Mouse (Mus musculus) embryonic facial prominence, embryonic 15.5 days (tissue): ENCODE data around the gene Atp1b3. TPM values are rescaled to one million over a fixed set of nuclear protein-coding genes. Genes with fewer than 3 reads are reported as not detected.

Experiments
- ATAC-seq: fragments of 200-750 bp; cut with Nextera tagmentation; 2 replicates; pipeline ENCODE4 v1.8.0; 2017; ENCODE audit warnings: low read depth, moderate TSS enrichment; ENCODE audit not compliant: insufficient number of reproducible peaks, low FRiP score, low TSS enrichment
- H3K27ac ChIP-seq: fragments of 300-500 bp; sonication (generic); replicated peaks from 2 replicates; pipeline ENCODE4 v1.5.1; 2015; ENCODE audit warnings: mild to moderate bottlenecking, inconsistent platforms
- H3K27me3 ChIP-seq: fragments of 300-500 bp; sonication (generic); 2 replicates; pipeline ENCODE4 v1.6.1; 2015; ENCODE audit warnings: inconsistent platforms
- H3K36me3 ChIP-seq: fragments of 300-500 bp; sonication (generic); 2 replicates; pipeline ENCODE4 v1.6.1; 2015; ENCODE audit warnings: mild to moderate bottlenecking, inconsistent platforms
- H3K4me1 ChIP-seq: fragments of 300-500 bp; sonication (generic); 2 replicates; pipeline ENCODE4 v1.6.1; 2015; ENCODE audit warnings: inconsistent platforms
- H3K4me2 ChIP-seq: fragments of 300-500 bp; sonication (generic); replicated peaks from 2 replicates; pipeline ENCODE4 v1.6.1; 2015; ENCODE audit warnings: mild to moderate bottlenecking, inconsistent platforms
- H3K4me3 ChIP-seq: fragments of 300-500 bp; sonication (generic); replicated peaks from 2 replicates; pipeline ENCODE4 v1.5.1; 2015; ENCODE audit warnings: mild to moderate bottlenecking, inconsistent platforms
- H3K9ac ChIP-seq: fragments of 300-500 bp; sonication (generic); 2 replicates; pipeline ENCODE4 v1.6.1; 2015; ENCODE audit warnings: inconsistent platforms
- H3K9me3 ChIP-seq: fragments of 300-500 bp; sonication (generic); replicated peaks from 2 replicates; pipeline ENCODE4 v1.6.1; 2016; ENCODE audit warnings: inconsistent platforms
- WGBS: fragments of 180-500 bp; shearing (Covaris S2); methylation state at CpG from one replicate; pipeline ENCODE4 v1.1.7; 2015; 5-methylcytosine and 5-hydroxymethylcytosine counted together
- polyA plus RNA-seq: library from polyadenylated mRNA; unstranded; fragments of >200 nt; fragmentation: Nextera tagmentation; extraction: Ambion mirVana; gene quantifications from 2 replicates; pipeline ENCODE4 v1.2.1, GENCODE M21; 2015

The Atp1b3 gene
- polyA plus RNA-seq, 1 experiment from 2014 or later: 163 TPM

DNA sequence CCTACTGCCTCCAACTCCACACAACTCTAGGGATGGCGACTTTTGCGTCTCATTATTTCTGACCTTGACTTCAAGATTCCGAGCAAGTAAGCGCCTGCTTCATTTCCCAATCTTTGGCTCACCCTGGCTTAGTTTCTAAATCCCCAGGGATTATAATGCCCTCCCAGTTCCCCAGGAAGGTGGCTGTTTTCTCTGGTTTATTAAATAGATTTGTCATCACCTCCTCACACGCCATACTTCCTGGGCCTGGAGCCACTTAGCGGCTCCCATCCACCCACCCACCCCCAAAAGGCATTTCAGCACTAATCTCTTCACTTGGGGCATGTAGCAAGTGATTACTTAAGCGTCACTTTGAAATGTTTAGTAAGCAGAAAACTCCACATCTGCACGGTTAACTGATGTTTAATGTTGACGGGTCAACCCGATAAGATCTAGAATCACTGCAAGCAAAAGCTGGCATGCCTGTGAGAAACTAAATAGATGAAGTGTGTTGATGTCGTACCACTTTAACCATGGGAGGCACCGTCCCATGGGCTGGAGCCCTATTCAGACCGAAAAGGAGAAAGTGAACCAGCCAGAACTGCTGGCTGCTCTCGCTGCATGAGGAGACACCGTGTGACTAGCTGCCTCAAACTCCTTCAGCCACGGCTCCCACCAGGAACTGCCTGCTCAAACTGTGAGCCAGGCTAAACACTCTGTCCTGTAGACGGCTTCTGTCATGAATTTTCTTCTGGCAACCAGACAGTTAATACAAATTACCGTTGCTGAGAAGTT lies 19.7 kb upstream of the Atp1b3 start:
- Histone ChIP-seq H3K4me3 (no peak overlapping the region), H3K27me3 (no peaks in the 10 kb centered on the region), H3K27ac (no peak overlapping the region), H3K4me2 (no peak overlapping the region), H3K9me3 (no peaks in the 10 kb centered on the region), H3K4me1 (peaks cover 20% of the 10 kb centered on the region), H3K36me3 (no peaks in the 10 kb centered on the region), H3K9ac (no peak overlapping the region)
- no peak for ATAC-seq
- WGBS: 36% methylated on average over 18 of the region's 18 CpGs

DNA sequence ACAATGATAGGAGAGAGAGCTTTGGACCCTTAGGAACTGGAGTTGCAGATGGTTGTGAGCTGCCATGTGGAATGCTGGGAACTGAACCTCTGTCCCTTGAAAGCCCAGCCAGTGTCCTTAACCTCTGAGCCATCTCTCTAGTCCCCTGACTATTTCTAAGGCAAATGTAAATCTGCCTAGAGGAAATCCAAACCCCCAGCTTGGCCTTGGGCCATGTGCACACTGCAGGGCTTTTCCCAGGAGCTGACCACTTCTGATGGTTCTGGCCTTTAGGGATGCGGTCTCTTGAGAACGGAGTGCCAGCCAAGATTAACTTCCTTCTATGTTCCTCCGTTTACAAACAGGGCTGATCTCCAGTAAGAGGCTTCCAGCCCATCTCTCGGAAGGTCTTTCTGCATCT lies 18.5 kb upstream of the Atp1b3 start:
- H3K9ac ChIP-seq: no peak overlapping the region
- no peaks in the 10 kb centered on the region for H3K27me3 ChIP-seq
- no peak overlapping the region for H3K27ac ChIP-seq
- no peaks in the 10 kb centered on the region for H3K36me3 ChIP-seq
- peaks cover 20% of the 10 kb centered on the region for H3K4me1 ChIP-seq
- H3K9me3 ChIP-seq: no peaks in the 10 kb centered on the region
- no peak overlapping the region for H3K4me3 ChIP-seq
- 79% methylated on average over 4 of the region's 4 CpGs for WGBS
- H3K4me2 ChIP-seq: no peak overlapping the region
- ATAC-seq: no peak

DNA sequence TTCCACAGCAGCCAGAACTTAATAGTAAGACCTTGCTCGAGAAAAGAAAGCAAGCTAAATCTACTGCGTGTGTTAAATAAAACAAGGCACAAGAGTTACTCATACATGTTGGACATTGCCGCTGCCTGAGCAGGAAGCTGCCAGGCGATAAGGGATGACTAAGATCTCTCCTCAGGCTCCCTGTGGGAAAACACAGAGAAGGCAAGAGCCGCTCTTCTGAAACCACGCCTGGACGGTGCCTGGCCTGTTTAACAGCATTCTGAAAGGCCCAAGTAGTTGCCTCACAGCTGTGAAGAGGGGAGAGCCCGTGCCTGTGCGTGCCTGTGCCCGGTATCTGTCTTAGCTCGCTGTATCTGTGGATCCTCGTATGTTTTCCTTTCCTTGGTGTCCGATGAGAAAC lies 17.2 kb upstream of the Atp1b3 start:
- H3K27me3 ChIP-seq: no peaks in the 10 kb centered on the region
- H3K27ac ChIP-seq: peak overlapping the region; percentile 63; the same call in 1 of the 2 replicates
- H3K9ac ChIP-seq: no peak overlapping the region
- no peak for ATAC-seq
- no peaks in the 10 kb centered on the region for H3K9me3 ChIP-seq
- H3K4me1 ChIP-seq: peaks cover 20% of the 10 kb centered on the region
- H3K36me3 ChIP-seq: no peaks in the 10 kb centered on the region
- 57% methylated on average over 13 of the region's 13 CpGs for WGBS
- H3K4me2 ChIP-seq: no peak overlapping the region
- no peak overlapping the region for H3K4me3 ChIP-seq

DNA sequence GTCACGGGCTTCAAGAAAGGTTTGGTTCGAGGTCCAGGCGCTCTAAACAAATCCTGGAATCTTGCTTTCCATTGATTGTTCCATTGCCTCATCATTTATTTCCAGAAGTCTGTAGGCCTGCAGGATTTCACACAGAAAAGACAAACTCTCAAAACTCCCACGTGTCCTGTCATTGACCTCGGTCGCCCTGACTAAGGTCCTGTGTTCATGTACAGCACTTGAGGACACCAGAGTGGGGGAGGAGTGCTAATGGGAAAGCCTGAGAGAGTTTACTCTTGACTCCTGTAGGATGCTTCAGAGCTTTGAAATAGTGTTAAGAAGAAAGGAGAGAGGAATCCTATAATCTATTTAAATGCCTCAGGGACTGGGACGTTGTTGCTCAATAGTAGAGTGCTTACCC lies 15.3 kb upstream of the Atp1b3 start:
- Histone ChIP-seq H3K4me3 (no peak overlapping the region), H3K4me2 (no peak overlapping the region), H3K9me3 (no peaks in the 10 kb centered on the region), H3K36me3 (no peaks in the 10 kb centered on the region), H3K9ac (no peak overlapping the region), H3K27ac (no peak overlapping the region), H3K4me1 (peaks cover 9% of the 10 kb centered on the region; the same call in 1 of the 2 replicates), H3K27me3 (no peaks in the 10 kb centered on the region)
- 69% methylated on average over 7 of the region's 7 CpGs for WGBS
- no peak for ATAC-seq

DNA sequence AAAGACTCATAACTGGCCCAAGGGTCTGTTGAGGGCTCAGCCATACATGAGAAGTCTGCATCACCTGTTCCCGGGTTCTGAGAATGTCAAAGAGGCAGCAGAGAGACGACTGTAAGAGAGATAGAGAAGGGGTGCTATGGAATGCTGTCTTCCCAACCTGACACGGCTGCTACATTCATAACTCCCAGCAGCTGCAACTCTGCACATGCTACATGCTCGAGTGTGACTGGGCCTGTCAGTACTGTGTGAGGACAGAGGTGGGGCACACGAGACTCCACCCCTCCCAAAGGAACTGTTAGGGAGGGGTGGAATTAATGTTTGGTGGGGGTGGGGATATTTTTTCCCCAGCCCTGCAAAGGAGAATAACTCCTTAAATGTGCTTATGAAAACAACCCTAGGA lies 14.5 kb upstream of the Atp1b3 start:
- Histone ChIP-seq H3K9me3 (no peaks in the 10 kb centered on the region), H3K4me1 (peaks cover 8% of the 10 kb centered on the region; the same call in 1 of the 2 replicates), H3K27ac (no peak overlapping the region), H3K9ac (no peak overlapping the region), H3K4me2 (no peak overlapping the region), H3K4me3 (no peak overlapping the region), H3K27me3 (no peaks in the 10 kb centered on the region), H3K36me3 (no peaks in the 10 kb centered on the region)
- ATAC-seq: no peak
- 39% methylated on average over 5 of the region's 5 CpGs for WGBS

DNA sequence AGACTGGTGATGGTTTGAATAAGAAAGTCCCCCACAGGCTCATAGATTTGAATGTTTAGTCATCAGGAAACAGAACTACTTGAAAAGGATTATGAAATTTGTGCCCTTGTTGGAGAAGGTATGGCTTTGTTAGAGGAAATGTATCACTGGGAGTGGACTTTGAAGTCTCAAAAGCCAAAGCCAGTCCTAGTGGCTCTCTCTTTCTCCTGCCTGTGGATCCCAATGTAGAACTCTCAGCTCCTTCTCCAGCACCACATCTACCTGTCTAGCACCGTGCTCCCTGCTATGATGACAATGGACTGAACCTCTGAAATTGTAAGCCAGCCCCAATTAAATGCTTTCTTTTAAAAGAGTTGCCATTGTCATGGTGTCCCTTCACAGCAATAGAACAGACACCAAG lies 12.9 kb upstream of the Atp1b3 start:
- H3K9ac ChIP-seq: no peak overlapping the region
- peaks cover 3% of the 10 kb centered on the region; the same call in 1 of the 2 replicates for H3K4me1 ChIP-seq
- H3K27ac ChIP-seq: no peak overlapping the region
- WGBS: 93% methylated on average over 1 of the region's 1 CpGs
- no peak overlapping the region for H3K4me3 ChIP-seq
- H3K36me3 ChIP-seq: no peaks in the 10 kb centered on the region
- no peaks in the 10 kb centered on the region for H3K9me3 ChIP-seq
- no peak overlapping the region for H3K4me2 ChIP-seq
- no peaks in the 10 kb centered on the region for H3K27me3 ChIP-seq
- no peak for ATAC-seq

DNA sequence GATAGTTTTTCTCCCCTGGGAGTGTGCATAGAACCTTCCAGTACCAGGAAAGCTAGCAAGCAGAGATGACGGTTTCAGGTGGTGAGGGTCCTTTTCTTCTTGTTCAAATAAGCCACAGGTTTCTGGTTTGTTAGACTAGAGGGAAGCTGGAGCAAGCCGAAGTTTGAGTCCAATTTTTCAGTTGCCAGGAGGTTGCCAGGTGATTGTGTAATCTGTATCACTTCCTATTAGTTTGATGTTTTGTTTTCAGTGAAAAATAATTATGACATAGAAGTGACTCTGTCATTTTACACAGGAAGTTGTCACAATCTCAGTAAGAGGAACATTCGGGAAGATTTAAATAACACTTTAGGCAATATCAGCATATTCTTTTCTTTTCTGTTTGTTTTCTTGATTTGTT lies 11.6 kb upstream of the Atp1b3 start:
- H3K36me3 ChIP-seq: no peaks in the 10 kb centered on the region
- no peaks in the 10 kb centered on the region for H3K4me1 ChIP-seq
- 77% methylated on average over 3 of the region's 3 CpGs for WGBS
- no peak overlapping the region for H3K4me3 ChIP-seq
- ATAC-seq: no peak
- no peak overlapping the region for H3K4me2 ChIP-seq
- no peaks in the 10 kb centered on the region for H3K9me3 ChIP-seq
- no peak overlapping the region for H3K9ac ChIP-seq
- no peak overlapping the region for H3K27ac ChIP-seq
- H3K27me3 ChIP-seq: no peaks in the 10 kb centered on the region

DNA sequence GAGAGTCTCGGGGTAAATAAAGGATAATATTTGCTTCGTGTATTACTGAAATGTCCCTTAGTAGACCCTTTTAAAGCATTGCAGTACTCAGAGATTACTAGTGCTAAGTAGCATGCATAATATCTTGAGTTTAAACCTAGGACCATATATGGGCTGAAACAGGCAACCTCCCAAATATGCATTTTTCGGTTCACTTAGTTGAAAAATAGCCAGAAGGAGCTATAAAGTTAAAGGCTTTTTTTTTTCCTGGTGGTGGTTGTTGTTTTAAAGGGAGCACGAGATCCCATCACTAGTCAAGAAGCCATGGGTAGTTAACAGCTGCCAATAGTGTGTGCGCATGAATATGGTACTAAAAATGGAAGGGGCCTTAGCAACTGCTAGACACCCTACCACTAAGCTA lies 6.8 kb upstream of the Atp1b3 start:
- H3K9ac ChIP-seq: no peak overlapping the region
- no peaks in the 10 kb centered on the region for H3K36me3 ChIP-seq
- WGBS: 63% methylated on average over 5 of the region's 5 CpGs
- H3K4me3 ChIP-seq: no peak overlapping the region
- H3K9me3 ChIP-seq: no peaks in the 10 kb centered on the region
- H3K4me2 ChIP-seq: no peak overlapping the region
- H3K27ac ChIP-seq: no peak overlapping the region
- ATAC-seq: no peak; the same call in 1 of the 2 replicates
- no peaks in the 10 kb centered on the region for H3K4me1 ChIP-seq
- no peaks in the 10 kb centered on the region for H3K27me3 ChIP-seq

DNA sequence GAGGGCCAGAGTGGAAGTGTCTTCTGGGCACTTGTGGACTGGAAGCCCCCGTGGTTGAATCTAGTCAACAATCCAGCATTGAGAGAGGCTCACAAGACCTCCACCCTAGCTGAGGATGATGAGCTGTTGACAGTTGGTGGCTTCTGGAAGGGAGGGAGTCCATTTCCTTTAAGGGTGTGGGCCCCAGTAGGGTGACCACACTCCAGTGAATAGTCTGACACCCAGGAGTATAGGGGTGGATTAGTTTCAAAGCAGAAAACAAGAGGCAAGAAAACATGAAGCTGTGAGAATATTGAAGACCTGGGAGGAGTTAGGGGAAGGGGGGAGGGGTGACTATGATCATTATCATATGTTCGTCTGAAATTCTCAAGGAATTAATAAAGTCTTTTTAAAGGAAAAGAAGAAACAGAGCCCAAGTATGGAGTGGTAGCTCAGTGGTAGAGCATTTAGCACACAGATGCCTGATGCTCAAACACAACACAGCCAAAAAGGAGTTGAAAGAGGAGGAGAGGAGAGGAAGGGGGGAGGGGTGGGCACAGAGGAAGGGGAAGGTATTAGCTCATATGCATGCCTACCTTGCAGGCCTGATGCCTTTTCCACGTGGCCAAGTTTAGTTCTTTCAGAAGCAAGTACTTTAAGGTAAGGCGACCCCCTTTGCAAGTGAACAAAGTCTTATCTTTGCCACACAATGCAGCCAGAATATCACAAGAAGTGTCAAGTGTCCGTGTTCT lies 5.6 kb upstream of the Atp1b3 start:
- Histone ChIP-seq H3K36me3 (no peaks in the 10 kb centered on the region), H3K4me1 (no peaks in the 10 kb centered on the region), H3K27ac (no peak overlapping the region), H3K27me3 (no peaks in the 10 kb centered on the region), H3K9ac (no peak overlapping the region), H3K4me2 (no peak overlapping the region), H3K9me3 (no peaks in the 10 kb centered on the region), H3K4me3 (no peak overlapping the region)
- ATAC-seq: no peak
- WGBS: 50% methylated on average over 5 of the region's 5 CpGs

DNA sequence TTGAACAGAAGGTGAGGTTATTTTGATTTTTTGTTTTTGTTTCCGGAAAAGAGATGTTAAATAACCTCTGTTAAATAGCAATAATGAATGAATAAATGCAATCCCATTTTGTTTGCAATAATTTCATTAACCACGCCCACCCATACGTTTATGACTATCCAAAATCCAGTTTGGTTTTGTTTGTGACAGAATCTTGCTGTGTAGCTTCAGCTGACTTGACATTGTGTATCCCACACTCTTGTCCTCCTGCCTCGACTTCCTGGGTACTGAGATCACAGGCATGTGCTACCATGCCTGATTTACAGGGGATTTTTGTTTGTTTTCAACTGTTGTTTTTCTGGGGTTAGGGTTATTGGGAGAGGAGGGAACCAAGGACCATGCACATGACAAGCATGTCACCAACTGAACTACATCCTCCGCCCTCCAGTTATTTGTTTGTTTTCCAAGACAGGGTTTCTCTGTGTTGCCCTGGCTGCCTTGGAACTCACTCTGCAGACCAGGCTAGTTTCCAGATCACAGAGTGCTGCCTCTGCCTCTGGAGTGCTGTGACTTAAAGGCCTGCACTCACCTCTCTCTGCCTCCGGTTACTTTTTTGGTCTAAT lies 1.1 kb upstream of the Atp1b3 start:
- no peak for ATAC-seq
- no peaks in the 10 kb centered on the region for H3K36me3 ChIP-seq
- H3K27ac ChIP-seq: no peak overlapping the region
- H3K27me3 ChIP-seq: no peaks in the 10 kb centered on the region
- no peaks in the 10 kb centered on the region for H3K9me3 ChIP-seq
- no peak overlapping the region for H3K4me2 ChIP-seq
- peaks cover 12% of the 10 kb centered on the region for H3K4me1 ChIP-seq
- H3K9ac ChIP-seq: no peak overlapping the region
- no peak overlapping the region for H3K4me3 ChIP-seq
- 62% methylated on average over 6 of the region's 6 CpGs for WGBS

DNA sequence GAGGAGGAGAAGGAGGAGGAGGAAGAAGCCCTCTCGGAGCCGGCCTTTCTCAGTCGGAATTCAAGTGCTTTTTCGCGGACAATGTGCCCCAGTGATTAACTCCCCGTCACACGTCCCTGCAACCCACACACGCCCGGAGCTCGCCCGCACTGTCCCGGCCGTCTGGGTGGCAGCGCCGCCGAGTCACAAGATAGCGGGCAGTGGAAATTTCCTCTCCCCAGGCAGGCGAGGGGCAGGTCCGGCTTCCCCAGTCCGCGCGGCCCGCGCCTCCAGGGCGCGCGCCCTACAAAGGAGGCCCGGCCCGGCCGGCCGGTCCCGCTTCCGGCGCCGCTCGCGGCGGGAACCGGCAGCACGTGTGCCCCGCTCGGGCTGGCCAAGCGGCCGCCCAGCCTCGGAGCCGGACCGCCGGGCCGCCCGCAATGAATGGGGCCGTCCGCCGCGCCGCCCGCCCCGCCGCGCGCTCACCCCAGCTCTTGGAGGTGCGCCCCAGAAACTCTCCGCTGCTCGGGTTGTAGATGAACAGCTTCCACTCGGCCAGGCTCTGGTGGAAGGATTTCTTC lies 581 bp downstream of the Atp1b3 start:
- Histone ChIP-seq H3K9me3 (no peaks in the 10 kb centered on the region), H3K4me3 (peak overlapping the region; percentile 60), H3K36me3 (no peaks in the 10 kb centered on the region), H3K27me3 (no peaks in the 10 kb centered on the region), H3K4me1 (peaks cover 17% of the 10 kb centered on the region), H3K27ac (peak overlapping the region; percentile 91), H3K4me2 (peak overlapping the region; percentile 88), H3K9ac (peak overlapping the region; percentile 69)
- peak; percentile 68 for ATAC-seq
- WGBS: under 1% methylated on average over 64 of the region's 64 CpGs
